Mouse (Mus musculus) frontal cortex, postnatal 36 days (tissue): ENCODE data around the gene Rp9.

Experiments
- DNase-seq, 2 experiments: peaks; one replicate each; pipeline ENCODE4 v3.0.0; 2022; ENCODE audit warnings: low spot score in 2 of 2

Gene Rp9

DNA sequence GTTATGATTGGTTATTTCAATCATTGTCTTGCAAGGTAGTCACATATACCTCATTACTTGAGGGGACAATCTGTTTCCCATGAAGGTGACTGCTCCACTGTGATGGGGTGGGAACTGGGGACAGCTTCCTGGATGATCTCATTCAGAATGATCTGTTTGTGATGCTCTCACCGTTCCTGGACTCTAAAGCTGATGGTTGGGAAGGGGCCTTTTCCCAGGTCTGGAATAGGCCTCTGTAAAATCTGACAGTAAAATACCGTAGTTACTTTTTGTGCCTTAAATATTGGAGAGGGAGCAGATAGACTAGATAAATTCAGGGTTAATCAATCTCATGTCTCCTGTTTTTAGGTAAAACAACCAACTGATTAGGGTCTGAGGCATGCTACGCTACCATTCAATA is at the start of gene Rp9:
Gene Rp9 (minus strand): TSS at position 101 of the 400 bp plus-strand sequence.
- no peak for DNase-seq

GRCm38 (mm10) chr9:22518394-22519041 is 49.0 kb upstream of the Rp9 start:
- DNase-seq: peak in 1 of 2 experiments; percentile 54

DNA sequence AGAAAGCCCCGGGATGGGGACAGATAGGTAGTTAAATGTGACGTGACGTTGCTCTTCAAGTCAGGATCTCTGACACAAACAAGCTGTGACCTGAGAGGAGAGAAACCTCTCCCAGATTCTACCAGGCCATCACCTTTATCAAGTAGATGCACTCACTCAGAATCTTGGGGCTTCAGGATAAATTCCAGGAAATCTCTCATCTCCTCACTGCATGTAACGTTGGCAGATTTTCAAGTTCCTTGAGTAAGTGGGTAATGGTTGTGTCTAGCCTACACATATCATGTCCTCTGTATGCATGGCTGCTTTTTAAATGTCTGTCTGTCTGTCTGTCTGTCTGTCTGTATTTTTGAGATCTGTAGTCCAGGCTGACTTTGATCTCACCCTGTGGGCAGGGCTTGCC is 45.5 kb upstream of the Rp9 start:
- no peak for DNase-seq

GRCm38 (mm10) chr9:22505574-22505973 is 36.0 kb upstream of the Rp9 start:
- DNase-seq: no peak

- no peak for DNase-seq
These were observed 34.0 kb upstream of the Rp9 start for GRCm38 (mm10) chr9:22503581-22503980.

GRCm38 (mm10) chr9:22502972-22503371 is 33.4 kb upstream of the Rp9 start:
- no peak for DNase-seq

GRCm38 (mm10) chr9:22497021-22497767 is 27.7 kb upstream of the Rp9 start:
- DNase-seq: no peak

DNA sequence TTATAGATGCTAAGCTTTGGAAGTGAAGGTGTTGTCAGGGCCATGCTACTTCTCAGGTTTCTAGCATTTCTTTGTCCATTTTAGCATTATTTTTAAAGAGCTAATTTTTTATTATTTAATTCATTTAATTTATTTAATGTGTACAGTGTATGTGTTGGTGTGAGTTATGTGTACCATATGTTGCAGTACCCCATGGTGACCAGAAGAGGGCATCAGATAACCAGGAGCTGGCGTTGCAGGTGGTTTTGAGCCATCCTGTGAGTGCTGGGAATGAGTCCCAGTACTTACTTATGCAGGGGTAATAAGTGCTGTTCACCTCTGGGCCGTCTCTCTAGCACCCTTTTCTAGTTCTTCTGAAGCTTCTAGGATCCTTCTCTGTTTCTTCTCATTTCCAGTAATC is 25.6 kb upstream of the Rp9 start:
- no peak for DNase-seq

- no peak for DNase-seq
These were observed 24.8 kb upstream of the Rp9 start for GRCm38 (mm10) chr9:22494203-22494807.

DNA sequence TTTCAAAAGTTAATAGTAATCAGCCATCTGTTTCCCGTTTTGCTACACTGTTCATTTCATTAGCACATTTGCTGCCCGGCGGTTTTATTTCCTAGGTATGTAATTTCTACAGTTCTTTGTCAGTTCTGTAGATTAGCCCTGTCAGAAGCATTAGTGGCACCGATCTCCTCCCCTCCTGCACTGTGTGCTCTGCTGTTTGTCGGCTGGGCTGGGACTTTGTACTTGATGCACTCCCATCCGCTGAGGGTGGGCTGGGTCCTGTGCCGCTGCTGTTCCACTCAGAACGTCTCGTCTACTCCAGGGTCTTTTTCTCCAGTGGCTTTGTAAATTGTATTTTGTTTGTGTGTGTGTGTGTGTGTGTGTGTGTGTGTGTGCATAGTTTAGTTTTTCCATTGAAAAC is 19.4 kb upstream of the Rp9 start:
- DNase-seq: no peak

- no peak for DNase-seq
These were observed 16.7 kb upstream of the Rp9 start for GRCm38 (mm10) chr9:22486211-22486610.

- no peak for DNase-seq
These were observed 15.2 kb upstream of the Rp9 start for GRCm38 (mm10) chr9:22484562-22485308.

DNA sequence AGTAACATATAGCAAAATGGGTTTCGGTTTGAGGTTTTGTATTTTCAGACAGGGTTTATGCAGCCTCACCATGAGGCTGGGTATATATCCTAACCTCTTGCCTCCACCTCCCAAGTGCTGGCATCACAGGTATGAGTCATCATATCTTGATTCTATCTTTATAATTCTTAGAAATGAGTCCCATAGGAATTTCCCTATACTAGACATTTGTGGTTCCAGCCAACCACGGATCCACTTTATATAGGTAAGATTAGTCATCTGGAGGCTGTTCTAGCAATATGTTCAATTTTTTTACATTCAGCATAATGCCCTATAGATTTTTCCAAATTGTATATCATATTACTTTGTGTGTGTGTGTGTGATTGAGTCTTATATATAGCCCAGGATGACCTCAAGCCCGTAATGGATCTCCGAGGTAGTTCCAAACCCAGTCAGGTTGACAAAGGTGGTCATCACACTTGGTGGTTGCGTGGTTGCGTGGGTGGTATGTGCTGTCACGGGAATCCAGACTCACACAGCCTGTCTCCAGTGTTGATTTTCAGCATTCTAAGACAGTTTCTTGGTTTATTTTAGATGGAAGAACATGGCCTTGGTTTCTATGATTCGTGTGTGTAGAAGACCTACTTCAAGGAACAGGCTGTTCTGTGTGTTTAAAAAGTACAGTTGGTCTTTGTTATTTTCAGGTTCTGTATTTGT is 14.5 kb upstream of the Rp9 start:
- DNase-seq: peak; percentile 28 to 38

DNA sequence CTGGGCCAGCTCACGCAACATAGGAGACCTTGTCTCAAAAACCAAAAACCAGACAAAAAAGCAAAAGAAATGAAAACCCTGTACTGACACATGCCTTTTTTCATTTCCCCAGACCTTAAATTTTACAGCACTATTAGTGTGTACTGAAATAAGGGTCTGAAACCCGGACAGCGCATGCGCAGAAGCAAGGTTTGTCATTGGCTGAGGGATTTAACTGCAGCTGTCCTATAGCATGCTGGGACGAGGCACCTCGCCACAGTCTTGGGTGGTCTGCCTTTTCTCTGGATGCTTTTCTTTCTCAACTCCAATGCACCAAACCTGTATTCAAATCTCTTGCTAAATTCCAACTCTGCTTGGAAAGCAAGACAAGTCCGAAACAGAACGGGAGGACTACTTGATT is 9.4 kb upstream of the Rp9 start:
- DNase-seq: no peak

DNA sequence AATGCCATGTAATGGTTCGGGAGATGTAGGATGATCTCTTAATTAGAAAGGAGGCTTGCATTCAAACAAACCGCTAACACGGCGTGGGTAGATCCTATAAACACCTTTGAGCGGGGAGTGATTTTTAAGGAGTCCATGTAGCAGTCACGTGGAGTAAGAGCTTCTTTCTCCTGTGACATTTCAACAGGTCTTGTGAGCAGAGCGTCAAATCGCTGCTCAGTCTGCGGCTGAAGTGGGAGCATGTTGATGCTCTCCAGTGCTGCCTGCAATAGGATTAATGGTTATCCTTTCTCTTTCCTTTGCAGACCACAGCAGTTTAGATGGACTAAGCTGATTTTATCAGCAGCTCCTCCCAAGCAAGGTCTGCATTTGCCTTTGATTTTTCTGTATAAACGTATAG is 6.7 kb upstream of the Rp9 start:
- DNase-seq: peak in 1 of 2 experiments; percentile 30

DNA sequence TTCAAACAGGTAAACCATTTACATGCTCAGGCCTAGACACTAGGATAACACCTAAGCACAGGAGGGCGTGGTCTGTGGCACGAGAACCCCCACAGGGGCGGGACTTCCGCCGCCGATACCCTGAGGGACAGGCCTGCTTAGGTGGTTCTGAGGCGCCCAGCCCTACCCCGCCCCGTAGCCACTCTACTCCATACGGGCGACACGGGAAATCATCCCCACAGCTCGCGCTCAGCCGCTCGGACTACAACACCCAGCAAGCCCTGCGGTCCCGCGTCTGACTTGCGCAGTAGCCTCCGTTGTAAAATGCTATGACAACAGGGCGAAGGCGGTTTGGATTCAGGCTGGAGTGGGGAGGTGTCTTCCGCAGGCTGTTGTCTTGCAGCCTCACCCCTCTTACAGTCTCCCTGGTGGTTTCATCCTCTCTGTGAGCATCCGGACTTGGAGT is 5.9 kb upstream of the Rp9 start, which contains the start of gene Bbs9:
Gene Bbs9 (plus strand): TSS at position 292 of the 445 bp plus-strand sequence.
- DNase-seq: peak; percentile 95 to 97

- no peak for DNase-seq
These were observed 664 bp downstream of the Rp9 start for GRCm38 (mm10) chr9:22468899-22469259.

- DNase-seq: no peak
These were observed 1.2 kb downstream of the Rp9 start for GRCm38 (mm10) chr9:22468170-22468898.

GRCm38 (mm10) chr9:22467371-22468169 is 2.0 kb downstream of the Rp9 start:
- peak in 1 of 2 experiments; percentile 51 for DNase-seq

- DNase-seq: no peak
These were observed 3.3 kb downstream of the Rp9 start for GRCm38 (mm10) chr9:22466212-22466611.
